Mouse (Mus musculus): ENCODE measurements around the gene Ticam1. TPM values are rescaled to one million over a fixed set of nuclear protein-coding genes. Genes with fewer than 3 reads are reported as not detected.
A peak's percentile ranks its signal among the peaks of the same experiment; 100 is the strongest.

Ticam1 gene
- total RNA-seq, 4 experiments from 2014 or later: 6.9 to 9.5 (median 8.1) TPM

DNA sequence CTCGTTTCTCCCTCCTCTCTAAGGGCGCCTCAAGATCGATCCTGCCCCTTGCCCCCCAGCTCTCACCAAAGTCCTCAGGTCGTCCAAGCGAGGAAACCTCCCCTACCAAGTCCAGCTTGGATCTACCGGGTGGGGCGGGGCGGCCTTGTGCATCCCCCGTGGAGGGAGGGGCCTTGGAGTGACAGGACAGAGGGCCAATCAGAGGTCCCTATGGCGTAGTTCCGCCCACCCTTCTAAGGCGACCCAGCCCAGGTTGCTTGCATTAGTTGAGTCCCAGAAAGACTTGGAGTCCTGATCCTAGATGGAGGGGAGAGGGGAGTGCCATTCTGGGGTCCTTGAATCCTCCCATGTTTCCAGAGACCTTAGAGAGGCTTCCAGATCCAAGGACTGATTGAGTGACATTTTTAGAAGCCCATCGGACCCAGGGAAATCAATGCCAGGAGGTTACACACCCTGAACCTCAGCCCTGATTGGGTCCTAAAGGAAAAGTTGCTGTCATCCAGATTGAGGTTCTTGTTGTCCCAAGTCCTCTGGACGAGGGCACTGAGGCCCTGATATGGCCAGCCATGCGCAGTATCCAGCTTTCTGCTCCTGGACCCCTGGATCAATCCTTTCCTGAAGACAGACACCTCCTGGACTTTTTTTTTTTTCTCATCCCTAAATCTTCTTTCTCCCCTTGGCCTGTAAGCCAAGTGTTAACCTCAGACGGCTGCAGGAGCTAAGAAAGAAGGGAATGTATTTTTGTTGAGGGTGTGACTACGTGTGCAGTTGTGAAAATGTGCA lies 14.0 kb upstream of the Ticam1 start:
- DNase-seq (ENCODE audit: low spot score): peak; percentile 99

- DNase-seq (ENCODE audit: low spot score): peak; percentile 72
Measured at GRCm38 (mm10) chr17:56289371-56290331, 13.1 kb upstream of the Ticam1 start.

GRCm38 (mm10) chr17:56288866-56289265 lies 12.3 kb upstream of the Ticam1 start:
- no peak for DNase-seq (ENCODE audit: low spot score)

- no peak for DNase-seq (ENCODE audit: low spot score)
Measured at GRCm38 (mm10) chr17:56287830-56288229, 11.2 kb upstream of the Ticam1 start.

- DNase-seq (ENCODE audit: low spot score): no peak
Measured at GRCm38 (mm10) chr17:56285995-56286394, 9.4 kb upstream of the Ticam1 start.

DNA sequence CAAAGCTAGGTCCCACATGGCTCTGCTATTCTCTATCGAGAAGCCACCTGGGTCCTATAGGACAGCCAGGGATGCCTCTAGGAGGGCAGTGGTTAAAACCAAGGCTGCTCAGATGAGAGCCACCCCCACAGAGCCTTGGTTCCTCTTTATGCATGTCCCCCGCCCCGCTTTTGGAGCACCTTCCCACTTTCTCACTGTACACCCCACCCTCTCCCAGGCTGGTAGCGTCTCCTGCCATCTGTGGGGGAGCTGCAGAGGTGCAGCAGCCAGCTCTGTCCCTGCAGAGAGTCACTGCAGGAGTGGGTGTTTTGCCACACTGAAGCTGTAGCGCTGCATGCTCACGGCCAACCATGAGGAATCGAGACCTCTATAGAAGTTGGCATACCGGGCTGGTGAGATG lies 6.7 kb upstream of the Ticam1 start:
- DNase-seq (ENCODE audit: low spot score): no peak

- no peak for DNase-seq (ENCODE audit: low spot score)
Measured at GRCm38 (mm10) chr17:56282802-56283201, 6.2 kb upstream of the Ticam1 start.

GRCm38 (mm10) chr17:56281193-56281592 lies 4.6 kb upstream of the Ticam1 start:
- no peak for DNase-seq (ENCODE audit: low spot score)

GRCm38 (mm10) chr17:56279481-56280155 lies 3.0 kb upstream of the Ticam1 start:
- peak; percentile 51 for DNase-seq (ENCODE audit: low spot score)

DNA sequence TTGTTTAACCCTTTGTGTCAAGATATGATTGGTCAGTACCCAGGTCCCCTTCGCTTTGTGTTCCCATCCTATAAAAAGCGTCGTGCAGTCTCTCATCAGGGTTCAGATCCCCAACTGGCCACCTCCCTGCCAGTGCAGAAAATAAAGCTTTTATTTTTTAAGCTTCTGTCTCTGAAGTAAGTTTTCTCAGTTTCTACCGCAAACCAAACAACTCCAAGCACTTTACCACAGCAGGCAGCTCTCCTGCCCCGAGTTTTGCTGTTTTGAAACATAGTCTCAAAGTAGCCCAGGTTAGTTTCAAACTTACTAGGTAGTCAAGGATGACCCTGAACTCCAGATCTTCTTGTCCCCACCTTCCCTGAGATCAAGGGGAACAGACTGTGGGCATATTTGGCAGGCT lies 1.8 kb upstream of the Ticam1 start:
- DNase-seq (ENCODE audit: low spot score): no peak

DNA sequence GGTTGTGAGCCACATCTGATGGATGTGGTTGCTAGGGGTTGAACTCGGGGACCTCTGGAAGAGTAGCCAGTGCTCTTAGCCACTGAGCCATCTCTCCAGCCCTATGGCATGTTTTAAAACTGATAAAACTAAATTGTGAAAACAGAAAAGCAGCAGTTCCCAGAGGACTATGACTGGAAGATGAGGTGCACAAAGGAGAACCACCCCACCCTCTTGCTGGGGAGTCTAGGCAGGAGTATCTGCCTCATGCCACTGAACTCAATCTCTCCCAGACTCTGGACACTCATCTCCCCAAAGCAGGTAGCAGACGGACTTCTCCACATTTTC lies 944 bp upstream of the Ticam1 start:
- DNase-seq (ENCODE audit: low spot score): no peak

DNA sequence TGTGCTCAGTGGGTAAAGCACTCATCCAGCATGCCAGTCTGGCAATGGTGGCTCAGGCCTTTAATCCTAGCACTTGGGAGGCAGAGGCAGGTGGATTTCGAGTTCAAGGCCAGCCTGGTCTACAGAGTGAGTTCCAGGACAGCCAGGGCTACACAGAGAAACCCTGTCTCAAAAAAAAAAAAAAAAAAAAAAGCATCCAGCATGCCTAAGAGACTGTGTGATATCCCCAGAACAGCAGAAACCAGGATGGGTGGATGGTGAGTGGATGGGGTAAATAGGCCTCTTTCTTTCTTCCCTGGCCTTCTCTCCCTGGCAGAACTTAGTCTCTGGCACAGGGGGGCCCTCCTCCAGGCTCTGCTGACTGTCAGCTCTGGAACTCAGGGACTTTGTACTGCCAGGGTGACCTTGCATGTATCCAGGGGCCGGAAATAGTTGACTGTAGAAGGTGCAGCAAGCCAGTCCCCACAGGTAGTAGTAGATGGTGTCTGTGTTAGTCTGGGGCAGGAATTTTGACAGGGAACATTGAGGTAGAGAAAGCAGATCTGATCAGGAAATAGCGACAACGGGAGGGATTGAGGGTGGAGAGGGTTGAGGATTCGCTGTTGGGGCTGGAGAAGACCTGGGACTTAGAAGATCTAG lies 625 bp downstream of the Ticam1 start:
- peak; percentile 48 for DNase-seq (ENCODE audit: low spot score)

GRCm38 (mm10) chr17:56273986-56274385 lies 2.6 kb downstream of the Ticam1 start:
- DNase-seq (ENCODE audit: low spot score): no peak

DNA sequence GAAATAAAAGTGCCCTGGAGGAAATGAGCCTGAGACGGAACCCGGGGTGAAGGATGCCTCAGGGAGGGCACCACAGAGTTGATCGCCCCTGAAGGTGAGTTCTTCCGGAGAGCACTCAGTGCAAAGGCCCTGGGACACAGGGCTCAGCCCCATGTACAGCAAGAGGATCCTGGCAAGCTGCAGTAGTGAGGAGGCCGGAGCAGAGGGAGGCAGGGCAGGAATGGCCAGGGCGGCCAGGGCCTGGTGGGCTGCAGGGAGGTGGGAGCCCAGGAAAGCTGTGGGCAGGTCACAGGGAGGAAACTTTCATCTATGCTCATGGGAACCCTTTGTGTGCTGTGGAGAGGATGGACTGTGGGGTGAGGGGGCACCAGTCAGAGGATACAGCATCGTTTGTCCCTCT lies 3.1 kb downstream of the Ticam1 start:
- no peak for DNase-seq (ENCODE audit: low spot score)

DNA sequence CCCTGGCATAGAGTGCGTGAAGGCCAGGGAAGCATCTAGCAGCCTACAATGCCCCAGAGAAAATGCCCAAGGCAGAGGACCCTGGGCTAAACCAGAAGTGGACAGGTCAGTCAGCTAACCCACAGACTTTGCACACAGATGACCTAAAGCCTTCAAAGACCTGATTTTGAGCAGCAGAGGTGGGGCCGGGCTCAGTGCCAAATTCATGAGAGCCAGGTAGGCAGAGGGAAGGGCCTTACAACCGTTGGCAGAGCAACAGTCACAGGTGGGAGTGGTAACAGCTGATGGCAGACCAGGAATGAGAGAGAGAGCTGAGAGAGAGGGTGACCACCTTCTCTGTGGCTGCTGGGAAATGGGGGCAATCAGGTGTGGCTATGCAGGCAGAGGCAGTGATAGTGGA lies 3.9 kb downstream of the Ticam1 start:
- DNase-seq (ENCODE audit: low spot score): no peak

- DNase-seq (ENCODE audit: low spot score): no peak
Measured at GRCm38 (mm10) chr17:56271609-56272253, 4.9 kb downstream of the Ticam1 start.

DNA sequence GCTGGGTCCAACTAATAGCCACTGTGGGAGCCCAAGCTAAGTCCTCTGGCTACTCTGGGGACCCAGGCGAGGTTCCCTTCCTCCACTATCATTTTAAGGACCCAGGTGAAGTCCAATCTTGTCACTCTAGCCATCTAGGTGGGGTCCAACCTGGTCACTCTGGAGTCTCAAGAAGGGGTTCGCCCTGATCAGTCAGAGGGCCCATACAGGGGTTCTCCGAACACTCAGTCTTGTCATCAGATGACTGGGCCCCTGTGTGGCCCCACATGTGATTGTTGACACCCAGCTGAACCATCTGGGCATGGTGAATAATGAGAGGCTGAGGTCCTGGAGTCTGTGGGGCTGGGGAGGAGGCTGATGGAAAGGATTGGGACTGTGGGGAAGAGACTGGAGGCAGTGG lies 6.8 kb downstream of the Ticam1 start:
- no peak for DNase-seq (ENCODE audit: low spot score)

- DNase-seq (ENCODE audit: low spot score): peak; percentile 86
Measured at GRCm38 (mm10) chr17:56269153-56269630, 7.4 kb downstream of the Ticam1 start.

GRCm38 (mm10) chr17:56266271-56266670 lies 10.3 kb downstream of the Ticam1 start:
- DNase-seq (ENCODE audit: low spot score): no peak

GRCm38 (mm10) chr17:56265869-56266268 lies 10.7 kb downstream of the Ticam1 start:
- DNase-seq (ENCODE audit: low spot score): no peak

GRCm38 (mm10) chr17:56265011-56265410 lies 11.6 kb downstream of the Ticam1 start:
- no peak for DNase-seq (ENCODE audit: low spot score)
